Mouse (Mus musculus): Measurements from ENCODE around the gene Ccdc194.

Gene Ccdc194

DNA sequence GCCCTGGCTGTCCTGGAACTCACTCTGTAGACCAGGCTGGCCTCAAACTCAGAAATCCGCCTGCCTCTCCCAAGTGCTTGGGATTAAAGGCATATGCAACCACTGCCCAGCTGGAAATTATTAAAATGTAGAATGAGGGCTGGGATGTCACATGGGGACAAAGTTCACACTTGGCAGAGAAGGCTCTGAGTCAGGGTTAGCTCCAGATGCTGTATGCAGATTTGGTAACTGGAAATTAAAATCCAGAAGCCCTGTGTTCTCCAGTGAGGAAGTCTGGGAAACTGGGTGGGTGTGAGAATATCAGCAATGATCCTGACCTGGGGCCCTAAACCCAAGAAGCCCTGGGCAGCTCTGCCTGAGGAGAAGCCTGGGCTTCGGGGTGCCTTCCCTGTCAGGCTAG, 16.2 kb downstream of the Ccdc194 start:
- DNase-seq (ENCODE audit: low read depth) = no peak

DNA sequence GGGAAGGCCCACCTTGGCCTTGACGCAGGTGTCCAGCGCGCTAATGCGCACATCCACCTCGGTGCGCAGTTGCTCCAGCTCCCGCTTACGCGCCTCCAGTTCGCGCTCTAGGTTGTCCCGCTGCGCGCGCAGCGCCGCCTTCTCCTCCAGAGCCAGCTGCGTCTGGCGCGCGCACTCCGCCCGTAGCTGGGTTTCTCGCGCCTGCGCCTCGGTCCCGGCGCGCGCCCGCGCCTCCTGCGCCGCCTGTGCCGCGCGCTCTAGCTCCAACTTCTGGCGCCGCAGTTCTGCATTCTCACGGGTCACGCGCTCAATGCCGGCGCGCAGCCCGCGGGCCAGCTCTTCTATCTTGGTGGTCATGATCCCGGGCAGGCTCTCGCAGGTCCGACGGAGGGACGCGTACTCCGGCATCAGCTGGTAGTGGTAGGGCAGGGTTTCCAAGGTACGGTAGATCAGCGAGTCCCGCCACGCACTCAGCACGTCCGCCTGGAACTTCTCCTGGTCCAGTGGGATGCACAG, 17.9 kb downstream of the Ccdc194 start:
- peak; percentile 52 for DNase-seq (ENCODE audit: low read depth)

DNA sequence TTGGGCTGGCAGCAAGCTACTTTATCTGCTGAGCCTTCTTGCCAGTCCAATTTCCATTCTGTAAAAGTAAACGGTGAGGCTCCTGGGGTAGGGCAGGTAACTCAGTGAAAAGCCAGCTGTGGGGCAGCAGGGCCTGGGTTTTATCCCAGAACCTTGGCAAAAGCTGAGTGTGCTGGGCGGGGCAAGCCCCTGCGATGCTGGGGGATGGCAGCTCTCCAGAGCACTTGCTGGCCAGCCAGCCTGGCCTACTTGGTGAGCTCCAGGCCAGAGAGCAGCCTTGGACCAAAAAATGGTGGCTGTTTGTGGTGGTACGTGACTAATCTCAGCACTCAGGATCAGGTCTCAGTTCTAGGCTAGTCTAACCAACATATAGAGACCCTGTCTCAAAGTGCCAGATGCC, 19.5 kb downstream of the Ccdc194 start:
- DNase-seq (ENCODE audit: low read depth) = no peak

DNA sequence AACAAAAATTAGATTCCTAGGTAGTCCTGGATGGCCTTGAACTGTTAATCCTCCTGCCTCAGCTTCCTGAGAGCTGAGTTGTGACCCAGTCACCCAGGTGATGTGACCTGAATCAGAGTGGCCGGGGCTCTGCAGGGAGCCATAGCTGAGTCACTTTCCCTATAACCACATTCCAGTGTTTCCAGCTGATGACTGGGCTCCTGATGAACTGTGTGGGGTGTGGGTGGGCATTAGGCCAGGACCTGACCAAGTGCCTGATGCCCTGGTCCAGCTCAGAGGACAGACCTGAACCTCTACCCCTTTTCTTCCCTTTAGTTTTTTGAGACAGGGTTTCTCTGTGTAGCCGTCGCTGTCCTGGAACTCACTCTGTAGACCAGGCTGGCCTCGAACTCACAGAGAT, 20.2 kb downstream of the Ccdc194 start:
- DNase-seq (ENCODE audit: low read depth) = no peak

DNA sequence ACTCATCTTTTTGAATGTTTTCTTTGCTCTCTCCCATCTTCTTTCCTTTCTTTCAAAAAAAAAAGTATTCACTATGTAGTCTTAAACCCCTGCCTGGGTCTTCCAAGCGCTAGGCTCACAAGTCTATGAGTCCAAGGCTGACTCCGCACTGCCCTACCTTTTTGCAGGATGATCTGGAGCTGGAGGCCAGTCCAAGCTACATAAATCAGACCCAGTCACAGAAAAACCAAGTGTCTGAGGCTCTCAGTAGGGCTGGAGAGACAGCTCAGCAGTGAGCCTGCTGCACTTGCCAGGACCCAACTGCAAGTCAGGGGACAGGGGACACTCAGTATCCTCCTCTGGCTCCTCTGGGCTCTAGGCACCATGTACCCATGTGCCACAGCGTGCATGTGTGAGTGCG, 21.2 kb downstream of the Ccdc194 start:
- no peak for DNase-seq (ENCODE audit: low read depth)

DNA sequence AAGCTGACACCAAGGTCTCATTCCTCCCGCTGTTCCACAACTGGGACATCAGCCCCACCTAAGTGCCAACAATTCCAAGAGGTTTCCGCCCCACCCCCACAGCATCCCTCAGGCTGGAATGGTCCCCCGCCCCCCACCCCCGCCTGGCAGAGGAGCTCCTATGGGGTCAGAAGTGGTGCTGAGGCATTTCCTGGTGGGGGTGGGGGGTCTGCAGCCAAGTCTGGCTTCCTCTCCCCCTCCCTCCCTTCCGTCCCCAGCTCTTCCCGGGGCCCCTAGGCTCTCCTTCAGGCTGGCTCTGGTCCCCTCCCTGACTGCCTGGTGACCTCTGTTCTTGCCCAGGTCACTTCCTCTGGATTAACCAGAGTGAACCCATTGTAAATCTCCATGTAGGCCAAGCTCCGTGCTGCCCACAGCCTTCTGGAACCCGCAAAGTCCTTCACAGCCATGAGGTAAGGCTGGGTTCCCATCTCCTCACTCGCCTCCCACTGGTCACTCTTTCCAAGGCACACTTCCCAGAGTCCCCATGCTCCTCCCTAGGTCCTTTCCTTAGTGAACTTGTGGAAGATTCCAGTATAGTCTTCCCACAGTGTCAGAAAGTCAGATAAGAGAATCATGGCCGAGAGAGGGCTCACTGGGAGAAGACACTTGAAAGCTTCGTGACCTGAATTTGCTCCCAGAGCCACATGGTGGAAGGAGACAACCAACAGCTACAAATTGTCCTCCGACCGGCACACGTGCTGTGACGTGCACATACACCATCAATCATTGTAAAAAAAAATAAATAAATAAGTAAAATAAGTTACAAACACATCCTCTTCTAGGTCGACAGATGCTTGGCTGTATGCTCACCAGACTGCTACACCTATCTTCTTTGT, 26.5 kb downstream of the Ccdc194 start:
- DNase-seq (ENCODE audit: low read depth) = no peak

DNA sequence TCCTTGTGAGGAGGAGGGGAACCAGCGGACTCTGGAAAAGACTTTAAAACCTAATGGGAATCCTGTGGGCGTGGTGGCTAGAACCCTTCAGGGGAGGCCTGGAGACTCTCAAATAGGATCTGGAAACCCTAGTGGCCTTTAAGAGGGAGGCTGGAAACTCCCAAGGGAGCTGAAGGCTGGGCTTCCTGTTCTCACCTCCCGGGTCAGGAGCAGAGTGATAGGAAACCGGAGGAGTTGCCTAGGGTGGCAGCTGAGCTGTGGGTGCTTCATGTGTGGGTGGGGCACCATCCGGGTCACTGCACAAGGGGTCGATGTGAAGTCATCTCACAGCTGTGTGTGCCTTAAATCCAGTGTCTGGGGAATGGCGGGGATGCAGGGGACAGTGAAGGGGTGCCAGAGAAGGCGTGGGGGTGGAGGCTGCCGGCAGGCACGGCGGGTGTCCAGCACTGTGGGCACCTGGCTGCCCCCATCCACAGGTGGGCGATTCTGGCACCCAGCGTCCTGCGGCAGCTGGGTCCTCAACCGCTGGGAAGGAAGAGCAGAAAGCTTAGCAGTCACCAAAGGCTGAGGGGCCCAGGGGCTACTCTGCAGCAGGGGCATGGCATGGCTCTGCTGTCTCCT, 27.5 kb downstream of the Ccdc194 start:
- no peak for DNase-seq (ENCODE audit: low read depth)

DNA sequence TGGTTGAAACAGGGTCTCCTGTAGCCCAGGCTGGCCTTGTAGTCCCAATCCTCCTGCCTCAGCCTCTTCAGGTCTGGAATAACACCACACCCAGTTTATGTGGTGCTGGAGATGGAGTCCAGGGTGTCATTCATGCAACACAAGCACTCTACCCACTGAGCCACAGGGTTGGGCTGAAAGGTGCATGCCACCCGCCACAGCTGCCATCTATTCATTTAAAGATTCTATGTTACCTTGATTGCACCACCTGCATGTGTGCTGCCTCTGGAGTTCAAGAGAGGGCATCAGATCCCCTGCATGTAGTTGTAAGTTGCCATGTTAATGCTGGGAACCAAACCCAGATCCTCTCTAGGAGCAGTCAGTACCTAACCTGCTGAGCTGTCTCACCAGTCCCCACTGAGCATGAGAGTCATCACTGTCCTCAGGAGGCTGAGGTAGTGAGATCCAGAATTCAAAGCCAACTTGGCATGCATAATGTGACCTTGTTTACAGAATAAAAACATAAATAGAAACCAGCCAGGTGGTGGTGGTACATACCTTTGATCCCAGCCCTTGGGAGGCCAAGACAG, 28.4 kb downstream of the Ccdc194 start:
- no peak for DNase-seq (ENCODE audit: low read depth)

DNA sequence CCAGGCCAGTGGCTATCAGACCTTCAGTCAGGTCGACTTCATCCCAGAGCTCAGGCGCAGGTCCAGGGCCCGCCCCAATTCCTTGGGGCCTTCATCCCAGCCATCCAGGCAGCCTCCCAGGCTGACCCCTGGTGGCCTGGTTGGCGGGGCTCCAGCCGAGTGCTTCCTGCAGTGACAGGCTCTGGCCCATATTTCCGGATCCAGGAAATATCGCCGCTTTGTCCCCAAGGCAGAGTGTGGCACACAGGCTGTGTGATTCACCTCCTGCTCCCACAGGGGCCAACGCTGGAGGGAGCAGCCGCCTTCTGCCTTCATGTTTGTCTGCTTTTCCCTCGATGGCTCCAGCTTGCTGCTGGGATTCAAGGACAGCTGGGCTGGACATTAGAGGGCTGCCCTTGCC, 29.0 kb downstream of the Ccdc194 start:
- no peak for DNase-seq (ENCODE audit: low read depth)

DNA sequence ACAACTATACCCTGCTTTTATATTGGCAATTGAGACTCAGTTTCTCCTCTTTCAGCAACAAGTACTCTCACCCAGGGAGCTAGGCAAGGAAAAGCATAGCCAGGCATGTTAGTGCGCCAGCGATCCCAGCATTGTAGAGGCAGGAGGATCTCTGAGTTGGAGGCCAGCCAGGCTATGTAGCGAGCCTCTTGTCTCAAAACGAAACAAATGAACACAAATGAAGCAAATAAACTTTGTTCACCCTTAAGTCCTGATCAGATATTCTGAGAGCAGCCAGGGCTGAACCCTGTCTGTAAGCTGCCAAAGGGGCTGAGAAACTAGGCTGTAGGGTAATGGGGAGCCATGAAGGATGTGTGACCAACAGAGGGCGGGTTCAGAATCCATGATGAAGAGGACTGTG, 29.7 kb downstream of the Ccdc194 start:
- DNase-seq (ENCODE audit: low read depth) = no peak

DNA sequence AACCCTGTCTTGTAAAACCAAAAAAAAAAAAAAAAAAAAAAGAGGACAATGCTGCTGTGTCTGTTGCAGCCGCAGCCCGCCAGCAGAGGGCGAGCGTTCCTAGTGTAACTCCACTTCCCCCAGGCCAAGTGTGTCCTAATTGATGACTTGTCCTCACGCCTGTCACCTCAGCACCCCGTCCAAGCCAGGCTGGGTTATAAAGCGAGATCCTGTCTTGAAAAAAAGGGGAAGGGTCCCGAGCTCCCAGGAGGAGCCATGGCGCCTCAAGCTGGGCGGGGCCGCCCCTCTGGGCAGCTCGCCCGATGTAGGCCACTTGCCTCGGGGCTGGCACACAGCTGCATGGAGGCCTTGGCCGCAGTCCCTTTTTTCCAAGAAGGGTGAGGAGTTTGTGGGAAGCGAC, 30.5 kb downstream of the Ccdc194 start:
- DNase-seq (ENCODE audit: low read depth) = peak; percentile 86

DNA sequence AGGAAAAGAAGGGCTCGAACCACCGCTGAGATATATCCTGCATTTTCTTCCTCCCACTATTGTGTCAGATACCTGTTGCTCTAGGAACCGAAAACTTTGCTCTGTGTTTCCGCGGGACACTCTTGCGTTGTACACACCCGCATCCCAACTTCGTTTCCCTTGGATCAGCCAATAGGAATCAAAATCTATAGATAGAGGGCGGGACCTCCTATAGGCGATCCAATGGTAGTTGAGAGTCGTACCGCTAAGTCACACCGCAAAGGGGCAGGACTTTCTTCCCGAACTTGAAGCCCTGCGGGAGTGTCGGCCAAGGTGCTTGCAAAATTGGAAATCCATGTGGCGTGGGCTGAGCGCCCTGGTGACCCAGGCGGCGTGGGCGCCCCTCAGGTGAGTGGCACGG, 37.1 kb downstream of the Ccdc194 start:
- DNase-seq (ENCODE audit: low read depth) = peak; percentile 99

DNA sequence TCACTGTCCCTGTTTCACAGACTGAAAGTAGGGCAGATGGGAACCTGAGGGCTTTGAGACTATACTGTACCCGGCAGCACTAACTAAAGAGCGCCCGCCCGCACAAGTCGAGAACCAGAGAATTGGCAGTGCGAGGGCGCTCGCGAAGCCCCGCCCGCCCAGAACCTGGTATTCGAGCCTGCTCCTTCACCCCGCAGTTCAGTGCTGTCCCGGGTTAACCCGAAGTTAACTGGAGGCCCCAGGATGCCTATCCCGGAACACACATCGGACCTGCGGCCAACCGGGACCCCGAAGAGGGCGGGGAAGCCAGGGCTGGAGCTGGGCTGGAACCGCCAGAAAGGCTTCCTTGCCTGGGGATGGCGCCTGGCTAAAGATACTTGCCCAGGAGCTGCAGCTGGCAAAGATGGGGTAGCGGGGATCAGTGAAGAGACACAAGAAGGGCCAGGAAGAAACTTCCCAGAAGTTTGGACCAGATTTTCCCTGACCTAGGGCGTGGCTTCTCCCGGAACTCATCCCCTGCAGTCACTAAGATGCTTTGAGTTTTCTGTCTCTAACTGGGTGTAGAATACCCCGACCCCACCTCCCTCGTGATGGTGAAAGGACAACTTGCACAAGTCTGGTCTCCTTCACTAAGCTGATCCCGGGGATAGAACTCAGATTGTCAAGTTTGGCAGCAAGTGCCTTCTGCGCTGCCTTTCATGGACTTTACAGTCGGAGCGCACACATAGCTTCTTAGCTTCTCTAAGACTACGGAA, 37.6 kb downstream of the Ccdc194 start, which contains the start of gene Gtpbp3:
TSS of gene Gtpbp3 (plus strand) at position 413 of the 755 bp plus-strand sequence.
- peak; percentile 80 for DNase-seq (ENCODE audit: low read depth)

DNA sequence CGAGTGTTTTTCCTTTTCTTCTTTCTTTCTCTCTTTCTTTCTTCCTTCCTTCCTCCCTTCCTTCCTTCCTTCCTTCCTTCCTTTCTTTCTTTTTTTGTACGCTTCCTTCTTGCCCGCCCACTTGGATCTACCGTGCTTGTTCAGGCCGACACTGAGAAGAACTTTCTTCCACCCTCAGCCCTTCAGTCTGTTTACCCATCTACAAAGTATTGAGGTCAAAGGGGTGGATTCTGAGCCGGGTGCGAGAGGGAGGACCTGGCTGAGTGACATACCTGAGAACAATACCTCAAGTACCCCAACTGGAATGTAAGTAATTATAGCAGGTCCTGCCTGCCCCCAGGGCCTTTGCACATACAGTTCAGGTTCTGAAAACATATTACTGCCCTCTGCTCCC, 39.4 kb downstream of the Ccdc194 start:
- no peak for DNase-seq (ENCODE audit: low read depth)

DNA sequence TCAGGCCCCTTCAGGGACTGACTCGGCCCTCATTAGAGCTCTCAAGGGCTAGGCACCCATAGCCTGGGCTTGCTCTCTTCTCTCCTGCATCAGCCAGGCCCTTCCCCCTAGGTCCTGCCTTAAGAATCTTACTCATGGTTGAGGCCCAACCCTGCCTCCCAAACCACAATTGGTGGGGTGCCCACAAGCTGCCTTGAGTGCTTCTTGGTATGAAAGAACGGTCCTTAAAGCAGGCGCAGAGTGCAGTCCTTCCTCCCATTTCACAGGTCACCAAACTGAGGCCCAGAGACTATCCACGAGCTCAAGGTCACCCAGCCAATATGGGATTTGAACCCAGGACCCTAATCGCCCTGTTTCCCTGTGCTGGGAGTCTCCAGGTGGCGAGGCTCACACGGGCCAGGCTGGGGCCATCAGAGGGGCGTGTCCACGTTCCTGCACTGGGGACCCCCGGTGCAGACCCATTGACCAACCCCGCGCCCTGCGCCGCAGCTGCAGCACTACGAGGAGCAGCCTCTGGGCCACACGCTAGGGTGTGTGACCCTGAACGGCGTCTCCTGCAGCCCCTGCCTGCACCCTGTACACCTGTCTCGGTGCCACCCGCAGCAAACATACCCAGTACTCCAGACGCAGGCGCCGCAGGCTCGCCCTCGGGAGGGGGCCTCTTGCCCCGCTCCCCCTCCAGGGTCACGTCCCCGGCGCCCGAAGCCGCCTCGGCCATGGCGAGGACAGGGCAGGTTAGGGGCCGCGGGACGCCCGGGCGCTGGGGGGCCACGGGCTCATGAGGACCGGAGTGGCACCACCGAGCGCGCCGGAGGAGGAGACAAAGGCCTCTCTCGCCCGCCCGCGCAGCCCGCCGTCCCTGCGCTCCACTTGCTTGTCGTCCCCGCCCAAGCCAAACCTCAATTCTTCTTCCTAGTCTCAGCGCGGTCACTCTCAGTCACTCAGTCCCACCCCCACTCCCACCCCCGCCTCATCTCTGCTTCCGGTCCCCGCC, 40.1 kb downstream of the Ccdc194 start, which contains the start of gene Ano8:
TSS of gene Ano8 (minus strand) at position 822 of the 994 bp plus-strand sequence.
- peak; percentile 88 for DNase-seq (ENCODE audit: low read depth)

DNA sequence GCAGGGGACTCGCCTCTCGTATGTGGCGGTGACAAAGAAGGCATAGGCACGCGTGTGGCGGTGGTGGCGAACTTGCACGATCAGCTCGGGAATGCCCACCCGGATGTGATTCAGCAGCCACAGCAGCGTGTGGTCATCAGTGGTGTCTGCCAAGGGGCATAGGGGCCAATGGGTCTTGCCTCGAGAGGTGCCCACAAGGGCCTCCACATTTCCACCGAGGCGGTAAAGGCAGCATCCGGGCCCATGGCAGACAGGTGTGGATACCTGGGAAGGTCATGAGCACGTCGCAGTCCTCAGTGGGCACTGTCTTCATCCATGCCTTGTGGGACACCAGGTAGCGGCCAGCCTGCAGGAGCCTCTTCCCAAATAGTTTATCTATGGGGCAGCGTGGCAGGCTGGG, 40.8 kb downstream of the Ccdc194 start:
- no peak for DNase-seq (ENCODE audit: low read depth)

DNA sequence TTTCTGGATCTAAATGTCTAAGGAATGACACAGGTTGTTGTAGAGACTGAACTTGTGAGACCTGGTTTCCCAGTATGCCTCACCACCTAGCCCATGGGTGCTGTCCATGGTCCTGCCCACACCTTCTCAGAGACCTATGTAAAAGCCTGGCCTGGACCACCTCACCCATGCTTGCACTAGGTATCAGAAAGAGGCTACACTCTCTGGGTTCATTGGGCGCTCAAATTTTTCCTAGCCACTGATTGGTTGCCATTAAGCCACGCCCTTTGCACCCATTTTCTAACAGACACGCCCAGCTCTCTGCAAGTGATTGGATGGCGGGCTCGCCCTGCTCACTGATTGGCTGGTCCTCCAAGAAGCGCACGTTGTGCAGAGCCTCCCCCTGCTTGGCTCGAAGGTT, 41.6 kb downstream of the Ccdc194 start:
- DNase-seq (ENCODE audit: low read depth) = peak; percentile 81

DNA sequence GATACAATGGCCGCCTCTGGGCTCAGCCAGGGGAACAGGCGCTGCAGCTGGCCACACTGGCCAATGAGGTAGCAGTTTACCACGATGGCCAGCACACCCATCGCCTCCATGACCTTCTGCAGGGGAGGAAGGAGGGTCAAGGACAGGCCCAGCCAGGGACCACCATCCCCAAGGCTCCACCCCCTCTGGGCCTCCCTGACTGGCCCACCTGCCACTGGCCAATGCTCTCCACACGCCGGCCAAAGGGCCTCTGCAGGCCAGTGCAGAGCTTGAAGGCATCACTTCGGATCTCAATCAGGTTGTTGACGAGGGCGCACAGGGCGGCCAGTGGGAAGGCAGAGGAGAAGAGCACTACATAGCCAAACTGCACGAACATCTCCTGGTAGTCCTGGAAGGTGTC, 46.6 kb downstream of the Ccdc194 start:
- no peak for DNase-seq (ENCODE audit: low read depth)

DNA sequence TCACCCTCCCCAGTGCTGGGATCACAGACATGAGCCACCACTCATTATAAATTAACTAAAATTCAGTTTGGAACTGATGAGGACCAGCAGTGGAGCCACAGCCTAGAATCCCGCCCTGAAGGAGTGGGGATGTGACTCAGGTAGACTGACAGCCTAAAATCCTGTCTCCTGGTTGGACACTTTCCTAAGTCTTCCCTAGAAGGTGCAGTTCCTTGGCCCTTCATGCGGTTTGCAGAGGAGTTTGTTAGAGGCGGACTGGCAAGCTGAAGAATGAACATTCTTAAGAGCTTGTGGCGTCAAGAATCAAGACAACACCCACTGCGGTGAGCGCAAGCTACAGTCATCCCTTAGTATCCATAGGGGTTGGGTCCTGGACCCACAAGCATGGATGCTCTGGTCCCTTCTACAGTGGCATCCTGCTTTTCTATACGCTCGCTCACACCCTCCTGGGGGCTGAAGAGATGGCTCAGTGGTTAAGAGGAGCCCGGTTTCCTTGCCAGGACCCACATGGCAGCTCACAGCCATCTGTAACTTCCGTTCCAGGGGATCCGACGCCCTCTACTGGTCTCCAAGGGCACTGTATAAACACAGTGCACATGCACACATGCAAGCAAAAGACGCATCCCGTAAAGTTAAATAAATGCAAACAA, 48.2 kb downstream of the Ccdc194 start:
- peak; percentile 67 for DNase-seq (ENCODE audit: low read depth)
